Mouse (Mus musculus): ENCODE data around the gene Mtpn. TPM values are rescaled to one million over a fixed set of nuclear protein-coding genes. Genes with fewer than 3 reads are reported as not detected.

The Mtpn gene
- 150 and 153 TPM in 2 replicates for polyA plus RNA-seq (2016; fragmentation: Nextera tagmentation; extraction: Ambion mirVana)

- Histone ChIP-seq H3K36me3 (replicated peaks) (0 out of 2 replicates have a peak, but pooled peaks cover 3% of the 10 kb centered on the region), H3K4me3 (peak within 1 kb of the TSS; percentile 98), H3K9me3 (no peaks in the 10 kb centered on the region), H3K4me1 (peaks cover 9% of the 10 kb centered on the region), H3K27ac (replicated peaks) (peak within 1 kb of the TSS; percentile 93), H3K27me3 (replicated peaks; ENCODE audit: low read depth, poor library complexity, severe bottlenecking) (no peaks in the 10 kb centered on the region)
- WGBS = under 1% methylated on average over 61 of the region's 61 CpGs
- peak; percentile 99 for DNase-seq (ENCODE audit: low spot score)
These were observed at the start of gene Mtpn for GRCm38 (mm10) chr6:35539304-35540009. Gene Mtpn, minus strand, starts transcription at chr6:35539888.

- Histone ChIP-seq H3K4me1 (no peaks in the 10 kb centered on the region), H3K4me3 (no peak overlapping the region), H3K9me3 (no peaks in the 10 kb centered on the region), H3K27me3 (replicated peaks; ENCODE audit: low read depth, poor library complexity, severe bottlenecking) (no peaks in the 10 kb centered on the region), H3K36me3 (replicated peaks) (no peaks in the 10 kb centered on the region), H3K27ac (replicated peaks) (no peak overlapping the region)
- no peak for DNase-seq (ENCODE audit: low spot score)
These were observed 29.0 kb upstream of the Mtpn start for GRCm38 (mm10) chr6:35568731-35569130.

GRCm38 (mm10) chr6:35567755-35568154, 28.1 kb upstream of the Mtpn start:
- H3K27me3 ChIP-seq (replicated peaks; ENCODE audit: low read depth, poor library complexity, severe bottlenecking) = no peaks in the 10 kb centered on the region
- H3K9me3 ChIP-seq = no peaks in the 10 kb centered on the region
- no peaks in the 10 kb centered on the region for H3K4me1 ChIP-seq
- no peak overlapping the region for H3K4me3 ChIP-seq
- H3K36me3 ChIP-seq (replicated peaks) = no peaks in the 10 kb centered on the region
- no peak overlapping the region for H3K27ac ChIP-seq (replicated peaks)
- no peak for DNase-seq (ENCODE audit: low spot score)

GRCm38 (mm10) chr6:35559950-35560349, 20.3 kb upstream of the Mtpn start:
- WGBS = 75% methylated on average over 2 of the region's 2 CpGs
- no peak for DNase-seq (ENCODE audit: low spot score)
- no peaks in the 10 kb centered on the region for H3K9me3 ChIP-seq
- H3K4me3 ChIP-seq = no peak overlapping the region
- no peaks in the 10 kb centered on the region for H3K36me3 ChIP-seq (replicated peaks)
- H3K4me1 ChIP-seq = no peaks in the 10 kb centered on the region
- no peaks in the 10 kb centered on the region for H3K27me3 ChIP-seq (replicated peaks; ENCODE audit: low read depth, poor library complexity, severe bottlenecking)
- H3K27ac ChIP-seq (replicated peaks) = no peak overlapping the region

- Histone ChIP-seq H3K4me1 (no peaks in the 10 kb centered on the region), H3K9me3 (peaks cover 3% of the 10 kb centered on the region; the same call in 1 of the 2 replicates), H3K36me3 (replicated peaks) (no peaks in the 10 kb centered on the region), H3K27ac (replicated peaks) (no peak overlapping the region), H3K4me3 (no peak overlapping the region), H3K27me3 (replicated peaks; ENCODE audit: low read depth, poor library complexity, severe bottlenecking) (no peaks in the 10 kb centered on the region)
- no peak for DNase-seq (ENCODE audit: low spot score)
These were observed 4.7 kb upstream of the Mtpn start for GRCm38 (mm10) chr6:35544352-35544751.

GRCm38 (mm10) chr6:35542656-35543400, 3.1 kb upstream of the Mtpn start:
- H3K9me3 ChIP-seq = peaks cover 3% of the 10 kb centered on the region; the same call in 1 of the 2 replicates
- WGBS = 74% methylated on average over 8 of the region's 8 CpGs

GRCm38 (mm10) chr6:35540377-35540776, 689 bp upstream of the Mtpn start:
- Histone ChIP-seq H3K4me1 (peaks cover 9% of the 10 kb centered on the region), H3K27me3 (replicated peaks; ENCODE audit: low read depth, poor library complexity, severe bottlenecking) (no peaks in the 10 kb centered on the region), H3K27ac (replicated peaks) (no peak overlapping the region), H3K4me3 (no peak overlapping the region), H3K36me3 (replicated peaks) (0 out of 2 replicates have a peak, but pooled peaks cover under 1% of the 10 kb centered on the region), H3K9me3 (no peaks in the 10 kb centered on the region)
- no peak for DNase-seq (ENCODE audit: low spot score)
- WGBS = 86% methylated on average over 9 of the region's 9 CpGs

More at GRCm38 (mm10) chr6:35542656-35543400, 3.1 kb upstream of the Mtpn start:
- no peak overlapping the region for H3K4me3 ChIP-seq
- DNase-seq (ENCODE audit: low spot score) = no peak
- H3K27ac ChIP-seq (replicated peaks) = no peak overlapping the region
- H3K36me3 ChIP-seq (replicated peaks) = no peaks in the 10 kb centered on the region
- peaks cover 6% of the 10 kb centered on the region for H3K4me1 ChIP-seq
- H3K27me3 ChIP-seq (replicated peaks; ENCODE audit: low read depth, poor library complexity, severe bottlenecking) = no peaks in the 10 kb centered on the region

GRCm38 (mm10) chr6:35538757-35539303, 858 bp downstream of the Mtpn start:
- WGBS = 6% methylated on average over 21 of the region's 21 CpGs
- Histone ChIP-seq H3K27ac (replicated peaks) (peak overlapping the region; percentile 93), H3K36me3 (replicated peaks) (0 out of 2 replicates have a peak, but pooled peaks cover 3% of the 10 kb centered on the region), H3K4me1 (peaks cover 9% of the 10 kb centered on the region), H3K9me3 (no peaks in the 10 kb centered on the region), H3K27me3 (replicated peaks; ENCODE audit: low read depth, poor library complexity, severe bottlenecking) (no peaks in the 10 kb centered on the region), H3K4me3 (peak overlapping the region; percentile 98)
- DNase-seq (ENCODE audit: low spot score) = no peak

GRCm38 (mm10) chr6:35536021-35536420, 3.7 kb downstream of the Mtpn start:
- peaks cover 9% of the 10 kb centered on the region for H3K4me1 ChIP-seq
- H3K36me3 ChIP-seq (replicated peaks) = 0 out of 2 replicates have a peak, but pooled peaks cover 3% of the 10 kb centered on the region
- WGBS = 90% methylated on average over 7 of the region's 7 CpGs
- no peaks in the 10 kb centered on the region for H3K27me3 ChIP-seq (replicated peaks; ENCODE audit: low read depth, poor library complexity, severe bottlenecking)
- no peak overlapping the region for H3K27ac ChIP-seq (replicated peaks)
- H3K4me3 ChIP-seq = no peak overlapping the region
- no peaks in the 10 kb centered on the region for H3K9me3 ChIP-seq
- no peak for DNase-seq (ENCODE audit: low spot score)

GRCm38 (mm10) chr6:35513362-35513761, 26.3 kb downstream of the Mtpn start:
- Histone ChIP-seq H3K27ac (replicated peaks) (no peak overlapping the region), H3K4me3 (no peak overlapping the region), H3K27me3 (replicated peaks; ENCODE audit: low read depth, poor library complexity, severe bottlenecking) (no peaks in the 10 kb centered on the region), H3K36me3 (replicated peaks) (peaks cover 44% of the 10 kb centered on the region), H3K9me3 (no peaks in the 10 kb centered on the region), H3K4me1 (no peaks in the 10 kb centered on the region)
- DNase-seq (ENCODE audit: low spot score) = no peak

- no peak for DNase-seq (ENCODE audit: low spot score)
- no peak overlapping the region for H3K4me3 ChIP-seq
- H3K9me3 ChIP-seq = no peaks in the 10 kb centered on the region
- no peak overlapping the region for H3K27ac ChIP-seq (replicated peaks)
- 93% methylated on average over 2 of the region's 2 CpGs for WGBS
- peaks cover 12% of the 10 kb centered on the region; the same call in 1 of the 2 replicates for H3K36me3 ChIP-seq (replicated peaks)
- 0 out of 2 replicates have a peak, but pooled peaks cover 7% of the 10 kb centered on the region for H3K4me1 ChIP-seq
- no peaks in the 10 kb centered on the region for H3K27me3 ChIP-seq (replicated peaks; ENCODE audit: low read depth, poor library complexity, severe bottlenecking)
These were observed 34.9 kb downstream of the Mtpn start for GRCm38 (mm10) chr6:35504781-35505180.

- WGBS = 86% methylated on average over 2 of the region's 2 CpGs
- H3K36me3 ChIP-seq (replicated peaks) = peaks cover 1% of the 10 kb centered on the region; the same call in 1 of the 2 replicates
- DNase-seq (ENCODE audit: low spot score) = no peak
- H3K4me3 ChIP-seq = no peak overlapping the region
- no peaks in the 10 kb centered on the region for H3K9me3 ChIP-seq
- no peaks in the 10 kb centered on the region for H3K27me3 ChIP-seq (replicated peaks; ENCODE audit: low read depth, poor library complexity, severe bottlenecking)
- 0 out of 2 replicates have a peak, but pooled peaks cover 7% of the 10 kb centered on the region for H3K4me1 ChIP-seq
- H3K27ac ChIP-seq (replicated peaks) = no peak overlapping the region
These were observed 36.8 kb downstream of the Mtpn start for GRCm38 (mm10) chr6:35502904-35503303.

Data from embryonic facial prominence, embryonic 10.5 days (tissue).